Mouse (Mus musculus): ENCODE measurements around the gene Gm21822.
"Not testable (repeated sequence)": the region's sequence is repeated elsewhere in the genome, so short reads cannot be mapped to it uniquely, and the experiment has no call there.

Gene Gm21822

DNA sequence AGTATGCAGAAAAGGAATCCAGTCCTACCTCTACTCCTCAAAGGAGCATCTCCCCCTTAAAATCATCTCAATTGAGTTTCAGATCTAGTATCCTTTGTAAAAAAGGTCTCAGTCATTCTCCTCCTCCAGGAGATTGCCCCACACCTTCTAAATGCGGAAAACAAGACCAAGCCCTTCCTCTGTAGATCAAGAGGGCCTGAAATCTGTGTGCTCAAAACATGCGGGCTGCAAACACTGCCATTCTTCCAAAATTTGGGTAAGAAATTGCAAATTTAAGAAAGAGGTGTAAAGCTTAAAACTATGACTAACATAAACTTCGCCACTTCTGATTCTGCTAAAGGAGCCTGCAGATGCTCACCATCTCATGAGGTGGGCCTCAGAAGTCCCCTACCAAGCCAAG is at the start of gene Gm21822:
TSS of gene Gm21822 (plus strand) at position 301 of the 400 bp plus-strand sequence.
- not testable (repeated sequence) for DNase-seq (ENCODE audit: low spot score in 2 of 2)

Data from right cerebral cortex, postnatal 10 days (tissue).